Comparison of ENCODE assay signal across 9 mouse cellular contexts in the genomic region with DNA sequence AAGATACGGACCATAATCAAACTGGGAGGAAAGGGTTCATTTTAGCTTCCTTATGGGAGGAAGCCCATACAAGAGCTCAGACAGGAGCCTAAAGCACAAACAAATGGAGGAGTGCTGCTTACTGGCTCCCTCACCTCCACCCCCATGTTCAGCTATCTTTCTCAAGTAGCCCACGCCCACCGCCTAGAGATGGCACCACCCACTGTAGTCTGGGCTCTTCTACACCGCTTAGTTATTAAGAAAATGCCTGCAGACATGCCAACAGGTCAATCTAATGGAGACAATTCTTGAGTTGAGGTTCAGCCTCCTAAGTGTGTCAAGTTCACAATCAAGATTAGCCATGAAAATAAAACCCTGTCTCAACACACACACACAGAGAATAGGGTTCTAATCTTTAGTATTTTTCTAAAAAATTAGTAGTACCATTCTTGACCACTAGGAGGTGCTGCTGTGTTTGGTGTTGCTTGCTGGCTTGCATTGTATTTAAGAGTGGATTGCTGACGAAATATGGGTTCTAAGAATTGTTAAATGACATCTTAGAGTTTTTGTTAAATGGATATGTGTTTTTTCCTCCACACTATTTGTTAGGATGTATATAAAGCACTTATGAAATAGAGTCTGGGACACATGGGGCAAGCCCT. TPM values are rescaled to one million over a fixed set of nuclear protein-coding genes. Genes with fewer than 3 reads are reported as not detected.
DNase-seq lines count a peak whose midpoint lies in the region; ATAC-seq and TF ChIP-seq lines count a peak whose summit lies in the region.
"Had no signal": no experiment of that assay in that cellular context is flagged by ENCODE, and none has a peak within 500 bp of the region (broad histone marks: within the 10 kb centered on the region; RNA-seq: fewer than 3 reads in every experiment).

No protein-coding gene starts in this region.

- H3K27ac ChIP-seq in ES-E14 (ENCODE audit: insufficient read depth, low read depth, low read length, poor library complexity, severe bottlenecking) = peak overlapping the region; percentile 83; the same call in 1 of the 2 replicates

- peak; percentile 82 for DNase-seq in layer of hippocampus, adult 9-10 months (ENCODE audit: low spot score)
- no peak for DNase-seq in layer of hippocampus, postnatal 36 days
- peak; percentile 65 for DNase-seq in ES-E14 (ENCODE audit: low read depth, low spot score)
- DNase-seq in kidney, adult 18-20 months = no peak
- no peak for DNase-seq in ovary, adult 18-20 months (ENCODE audit: low spot score)
- DNase-seq in kidney, postnatal 14 days = no peak

- H3K4me3 ChIP-seq in ES-E14 (ENCODE audit: insufficient read depth in 1 of 2, low read depth in 1 of 2, low read length in 2 of 2, poor library complexity in 1 of 2, severe bottlenecking in 1 of 2) = peak overlapping the region; percentile 27 to 37
- H3K4me3 ChIP-seq: erythroblast, embryonic 14.5 days had no signal

- peak; percentile 72 for ATAC-seq in common myeloid progenitor, adult 5-6 weeks (replicated peaks; ENCODE audit: low read depth, poor library complexity, severe bottlenecking)
- ATAC-seq in megakaryocyte progenitor cell, adult 5-6 weeks (replicated peaks; ENCODE audit: poor library complexity) = peak; percentile 88

- H3K9ac ChIP-seq in ES-E14 (ENCODE audit: insufficient read depth, low read depth, low read length, poor library complexity, severe bottlenecking) = peak overlapping the region; percentile 52; the same call in 1 of the 2 replicates

- H3K36me3 ChIP-seq in ES-E14 (ENCODE audit: control insufficient read depth, insufficient read depth, low read length, poor library complexity, severe bottlenecking) = peaks cover 25% of the 10 kb centered on the region

- in situ Hi-C loops in ES-E14 (cut with MboI; ENCODE audit: low sequenced_read_pairs in 2 of 2, unreplicated experiment in 2 of 2) = no loop called here

- peaks cover 4 to 11% of the 10 kb centered on the region in 2 experiments; a peak in 3 of 4 replicates for H3K4me1 ChIP-seq in ES-E14 (ENCODE audit: control insufficient read depth in 2 of 2, insufficient read depth in 2 of 2, low read length in 2 of 2, poor library complexity in 1 of 2)

- H3K9me3 ChIP-seq in ES-E14 (ENCODE audit: control insufficient read depth, insufficient read depth, low read depth, low read length) = no peaks in the 10 kb centered on the region

TF ChIP-seq in ES-E14, 5 proteins besides CTCF, POLR2A, EP300 and RAD21:
- TF ChIP-seq MAFK (IDR thresholded peaks at IDR 0.05; ENCODE audit: insufficient read depth, low read depth, low read length) = no peak
- TF ChIP-seq HCFC1 (IDR thresholded peaks at IDR 0.05; ENCODE audit: borderline replicate concordance, insufficient read depth, low read length) = no peak
- no peak for TF ChIP-seq ZNF384 (IDR thresholded peaks at IDR 0.05; ENCODE audit: low read depth, low read length)
- no peak for TF ChIP-seq ZC3H11A (IDR thresholded peaks at IDR 0.05; ENCODE audit: borderline replicate concordance, low read depth, low read length)
- no peak for TF ChIP-seq CHD2 (IDR thresholded peaks at IDR 0.05; ENCODE audit: low read depth, low read length)

RNA-seq across cellular contexts. Expression of gene Xrcc5, which starts 6.3 kb away (rescaled TPM):
- total RNA-seq in layer of hippocampus, postnatal 36 days (2021) = 10 to 100 TPM; 12.5 to 13.8 TPM
- 69.0 and 72.0 TPM in 2 replicates for total RNA-seq in ES-E14 (2012; rRNA removed)
- total RNA-seq in common myeloid progenitor, adult 5-6 weeks (2017) = 34.4 and 34.7 TPM in 2 replicates
- total RNA-seq in megakaryocyte progenitor cell, adult 5-6 weeks (2015) = 12.0 and 12.4 TPM in 2 replicates
- 11.6 and 18.9 TPM in 2 replicates for total RNA-seq in megakaryocyte progenitor cell, adult 5-6 weeks (2017)

RNA-seq across cellular contexts. Expression of gene Tmem169, which starts 29.4 kb away (rescaled TPM):
- 10 to 100 TPM; 16.6 to 17.6 TPM for total RNA-seq in layer of hippocampus, postnatal 36 days (2021)
- 0.32 and 0.36 TPM in 2 replicates for total RNA-seq in ES-E14 (2012; rRNA removed)
- total RNA-seq in common myeloid progenitor, adult 5-6 weeks (2017) = not detected in 2 replicates
- total RNA-seq in megakaryocyte progenitor cell, adult 5-6 weeks (2015) = not detected in 2 replicates
- not detected in 2 replicates for total RNA-seq in megakaryocyte progenitor cell, adult 5-6 weeks (2017)

RNA-seq across cellular contexts. Expression of gene Pecr, which starts 29.4 kb away (rescaled TPM):
- total RNA-seq in layer of hippocampus, postnatal 36 days (2021) = 1 to 10 TPM; 4.4 to 4.8 TPM
- 14.3 and 16.8 TPM in 2 replicates for total RNA-seq in ES-E14 (2012; rRNA removed)
- 3.0 and 17.4 TPM in 2 replicates for total RNA-seq in common myeloid progenitor, adult 5-6 weeks (2017)
- total RNA-seq in megakaryocyte progenitor cell, adult 5-6 weeks (2015) = 18.4 and 24.3 TPM in 2 replicates
- total RNA-seq in megakaryocyte progenitor cell, adult 5-6 weeks (2017) = 13.0 and 13.3 TPM in 2 replicates

Comparison
In these comparisons a context has a peak if more than half of its experiments do, and no peak if none do; other contexts are left out.
1. DNase-seq: peak in layer of hippocampus, adult 9-10 months (single experiment) and ES-E14 (single experiment); none in layer of hippocampus, postnatal 36 days (0 of 2), kidney, adult 18-20 months (single experiment), ovary, adult 18-20 months (single experiment) and kidney, postnatal 14 days (single experiment).
2. RNA of gene Tmem169, which starts 29.4 kb away (total RNA-seq): 16.6 to 17.6 TPM in layer of hippocampus, postnatal 36 days; 0.32 to 0.36 TPM in ES-E14, not detected in common myeloid progenitor, adult 5-6 weeks and not detected in megakaryocyte progenitor cell, adult 5-6 weeks; every median in the first group is over 10 times any median in the second.